Mouse (Mus musculus): Measurements from ENCODE around the gene Gm20831.
"Not testable (repeated sequence)": the region's sequence is repeated elsewhere in the genome, so short reads cannot be mapped to it uniquely, and the experiment has no call there.

Gene Gm20831

DNA sequence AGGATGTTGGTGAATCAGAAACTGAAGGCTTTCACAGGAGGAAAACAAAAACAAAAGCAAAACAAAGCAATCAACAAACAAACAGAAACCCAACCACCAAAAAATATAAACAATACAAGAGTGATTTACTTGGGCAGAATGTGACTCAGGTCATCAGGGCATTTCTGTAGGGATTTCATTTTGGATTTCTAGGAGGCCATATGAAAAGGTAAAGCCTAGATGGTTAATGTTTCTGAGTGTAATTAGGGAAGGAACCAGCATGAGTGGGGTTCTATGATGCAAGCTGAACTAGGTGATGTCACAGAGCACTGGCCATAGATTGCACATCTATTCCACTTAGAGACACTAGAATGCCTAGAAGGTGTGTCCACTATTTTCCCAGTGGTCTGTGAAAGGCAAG, at the start of gene Gm20831, which contains the start of gene Gm20772:
TSS of gene Gm20831 (plus strand) at position 301 of the 400 bp plus-strand sequence.
TSS of gene Gm20772 (plus strand) at position 301 of the 400 bp plus-strand sequence.
- not testable (repeated sequence) for DNase-seq (ENCODE audit: inconsistent ontology term)

DNA sequence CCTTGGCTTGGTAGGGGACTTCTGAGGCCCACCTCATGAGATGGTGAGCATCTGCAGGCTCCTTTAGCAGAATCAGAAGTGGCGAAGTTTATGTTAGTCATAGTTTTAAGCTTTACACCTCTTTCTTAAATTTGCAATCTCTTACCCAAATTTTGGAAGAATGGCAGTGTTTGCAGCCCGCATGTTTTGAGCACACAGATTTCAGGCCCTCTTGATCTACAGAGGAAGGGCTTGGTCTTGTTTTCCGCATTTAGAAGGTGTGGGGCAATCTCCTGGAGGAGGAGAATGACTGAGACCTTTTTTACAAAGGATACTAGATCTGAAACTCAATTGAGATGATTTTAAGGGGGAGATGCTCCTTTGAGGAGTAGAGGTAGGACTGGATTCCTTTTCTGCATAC, 28.4 kb upstream of the Gm20831 start, which contains the start of gene Gm21904:
TSS of gene Gm21904 (minus strand) at position 101 of the 400 bp plus-strand sequence.
- not testable (repeated sequence) for DNase-seq (ENCODE audit: inconsistent ontology term)

DNA sequence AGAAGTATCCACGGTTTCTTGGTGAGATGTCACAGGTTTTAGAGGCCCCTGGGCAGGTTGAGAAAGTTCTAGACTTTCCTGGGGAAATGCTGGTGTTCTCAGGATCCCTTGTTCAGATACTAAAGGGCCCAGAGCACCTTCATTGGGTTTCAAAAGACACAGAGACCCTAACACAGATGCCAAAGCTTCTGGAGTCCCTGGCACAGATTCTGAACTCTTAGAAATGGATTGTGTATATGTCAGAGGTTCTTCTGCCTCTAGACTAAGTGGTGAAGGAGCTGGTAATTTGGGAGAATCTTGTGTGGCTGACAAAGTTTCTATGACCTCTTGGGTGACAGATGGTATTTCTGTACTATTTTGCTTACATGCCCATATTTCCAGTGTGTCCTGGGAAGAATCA, 62.7 kb downstream of the Gm20831 start, which contains the start of gene Srsy:
TSS of gene Srsy (minus strand) at position 101 of the 400 bp plus-strand sequence.
- not testable (repeated sequence) for DNase-seq (ENCODE audit: inconsistent ontology term)

All from Muller cell, postnatal 12 days (primary cell).